Mouse (Mus musculus): ENCODE measurements around the gene Ascc1.

Ascc1 gene

DNA sequence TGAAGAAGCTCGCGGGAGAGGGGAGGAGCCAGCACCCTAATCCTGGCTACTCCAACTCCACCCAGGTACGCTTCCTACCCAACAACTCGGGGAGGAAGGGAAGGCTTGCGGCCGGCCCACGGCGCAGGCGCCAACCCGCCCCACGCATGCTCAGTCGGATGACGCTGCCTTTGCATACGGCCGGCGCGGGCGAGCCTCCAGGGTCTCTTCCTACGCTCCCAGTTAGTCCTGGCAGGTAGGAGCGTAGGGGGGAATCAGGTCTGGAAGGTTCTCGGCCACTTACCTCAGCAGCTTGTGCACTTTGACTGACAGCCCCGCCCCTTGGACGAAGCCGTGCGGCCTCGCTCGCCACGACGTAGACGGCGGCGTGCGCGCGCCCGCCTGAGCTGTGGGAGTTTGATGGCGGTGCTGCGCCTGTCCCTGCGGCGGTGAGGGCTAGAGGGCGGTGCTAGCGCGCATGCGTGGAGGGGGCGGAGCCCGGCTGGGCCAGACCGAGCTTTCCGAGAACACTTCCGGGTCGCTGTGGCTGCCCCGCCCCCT, at the start of gene Ascc1, which contains the start of gene Anapc16:
TSS of gene Ascc1 (plus strand) at position 133 of the 540 bp plus-strand sequence.
TSS of gene Anapc16 (minus strand) at position 463 of the 540 bp plus-strand sequence.
- DNase-seq (ENCODE audit: inconsistent age in 2 of 2, low spot score in 1 of 2): peak; percentile 98 to 99

GRCm38 (mm10) chr10:59953564-59954039, 49.0 kb upstream of the Ascc1 start:
- peak; percentile 57 to 71 for DNase-seq (ENCODE audit: inconsistent age in 2 of 2, low spot score in 1 of 2)

DNA sequence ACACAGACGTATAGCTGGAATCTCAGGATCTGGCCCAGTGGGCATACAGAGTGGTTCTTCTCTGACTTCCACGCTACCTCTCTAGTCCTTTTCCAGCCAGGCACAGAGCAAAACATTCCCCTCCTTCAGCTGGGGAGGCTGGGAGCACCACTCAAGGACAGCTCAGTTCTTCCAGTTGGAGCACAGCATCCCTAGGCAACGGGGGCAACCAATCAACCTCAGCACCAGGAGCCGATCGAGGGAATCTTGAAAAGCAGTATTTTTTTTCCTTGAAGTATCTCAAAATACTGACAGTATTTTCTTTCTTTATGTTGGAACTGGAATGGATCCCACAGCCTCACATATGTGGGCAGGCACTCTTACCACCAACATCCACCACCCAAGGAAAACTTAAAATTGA, 45.9 kb upstream of the Ascc1 start:
- DNase-seq (ENCODE audit: inconsistent age in 2 of 2, low spot score in 1 of 2): no peak

DNA sequence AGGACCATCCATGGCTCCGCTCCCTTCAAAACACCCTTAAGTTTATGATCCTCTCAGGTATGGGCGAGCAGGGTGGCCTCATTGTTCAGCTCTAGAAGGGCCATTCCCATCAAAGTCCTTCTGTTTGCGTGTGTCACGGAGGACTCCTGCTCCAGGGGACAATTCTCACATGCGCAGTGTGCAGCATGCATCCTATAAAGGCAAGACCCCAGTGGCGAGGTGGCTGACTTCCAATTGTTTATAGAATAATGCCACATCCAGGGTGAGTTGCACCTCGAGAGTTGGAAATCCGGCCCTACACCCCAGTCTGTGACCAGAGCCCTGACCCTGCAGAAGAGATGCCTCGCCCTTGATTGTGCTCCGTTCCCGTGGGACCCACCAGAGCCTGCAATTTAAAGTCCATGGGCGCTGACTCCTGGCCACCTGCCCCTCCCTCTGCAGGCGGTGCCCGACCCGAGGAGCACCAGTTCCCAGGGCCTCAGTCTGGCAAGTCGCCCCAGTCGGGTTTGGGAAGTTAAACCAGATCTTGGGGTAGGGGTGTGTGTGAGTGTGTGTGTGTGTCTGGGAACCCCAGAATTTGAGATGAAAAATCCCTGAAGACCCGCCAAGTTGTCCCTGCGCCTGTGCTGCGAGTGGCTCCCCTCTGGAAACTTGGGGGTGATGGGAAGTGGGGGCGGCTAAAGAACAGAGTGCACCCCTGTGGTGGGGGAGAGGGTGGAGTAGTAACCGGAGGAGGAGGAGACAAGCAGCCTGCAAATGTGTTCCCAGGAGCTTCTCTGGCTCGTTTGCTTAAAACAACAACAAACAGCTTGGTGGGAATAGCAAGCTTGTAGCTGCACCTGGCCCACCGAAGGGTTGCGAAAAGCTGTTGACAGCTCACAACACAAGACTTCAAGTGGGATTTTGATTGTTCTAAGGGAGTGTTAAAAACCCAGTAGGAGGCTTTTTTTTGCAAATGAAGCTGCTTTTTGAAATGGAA, 45.1 kb upstream of the Ascc1 start:
- DNase-seq (ENCODE audit: inconsistent age in 2 of 2, low spot score in 1 of 2): peak in 1 of 2 experiments; percentile 52

DNA sequence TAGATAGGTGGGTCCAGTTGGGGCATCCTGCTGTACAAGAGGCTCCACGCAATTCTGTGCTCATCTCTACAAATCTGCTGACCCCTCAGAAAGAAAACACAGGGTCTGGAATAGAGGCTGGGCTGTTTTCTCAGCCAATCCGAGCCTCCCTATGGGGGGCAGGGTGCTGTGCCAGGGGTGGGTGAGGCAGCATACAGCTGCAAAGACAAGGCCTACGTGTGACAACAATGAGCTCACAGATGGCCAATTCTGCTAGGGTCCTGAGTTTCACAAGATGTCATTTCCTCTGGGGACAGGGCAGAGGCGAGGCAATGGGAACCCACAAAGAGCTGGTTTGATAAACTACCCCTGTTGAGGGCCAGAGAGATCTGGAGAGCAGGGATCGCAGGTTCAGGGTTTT, 44.1 kb upstream of the Ascc1 start:
- no peak for DNase-seq (ENCODE audit: inconsistent age in 2 of 2, low spot score in 1 of 2)

- DNase-seq (ENCODE audit: inconsistent age in 2 of 2, low spot score in 1 of 2): no peak
Measured at GRCm38 (mm10) chr10:59959517-59959916, 43.1 kb upstream of the Ascc1 start.

GRCm38 (mm10) chr10:59963609-59964008, 39.0 kb upstream of the Ascc1 start:
- DNase-seq (ENCODE audit: inconsistent age in 2 of 2, low spot score in 1 of 2): no peak

GRCm38 (mm10) chr10:59964504-59965361, 37.9 kb upstream of the Ascc1 start:
- DNase-seq (ENCODE audit: inconsistent age in 2 of 2, low spot score in 1 of 2): peak; percentile 38 to 67

GRCm38 (mm10) chr10:59965362-59965695, 37.3 kb upstream of the Ascc1 start:
- no peak for DNase-seq (ENCODE audit: inconsistent age in 2 of 2, low spot score in 1 of 2)

DNA sequence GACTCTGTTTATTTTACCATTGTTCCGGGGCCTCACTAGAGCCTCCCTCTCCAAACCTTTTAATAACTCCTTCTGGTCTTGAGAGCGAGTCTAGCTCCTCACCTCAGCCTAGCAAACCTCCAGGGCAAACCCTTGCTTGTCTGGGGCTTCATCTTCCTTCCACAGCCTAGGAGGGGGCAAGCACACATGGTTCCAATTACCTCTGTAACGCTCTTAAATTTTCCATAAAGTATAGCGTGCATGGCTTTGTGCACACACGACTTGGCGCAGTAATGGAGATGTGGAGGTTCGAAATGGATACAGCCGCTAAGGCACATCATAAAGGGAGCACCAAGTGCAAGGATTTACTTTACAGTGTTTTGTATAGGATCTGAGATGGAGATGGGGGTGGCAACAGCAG, 36.8 kb upstream of the Ascc1 start:
- no peak for DNase-seq (ENCODE audit: inconsistent age in 2 of 2, low spot score in 1 of 2)

GRCm38 (mm10) chr10:59966743-59967142, 35.9 kb upstream of the Ascc1 start:
- no peak for DNase-seq (ENCODE audit: inconsistent age in 2 of 2, low spot score in 1 of 2)

- DNase-seq (ENCODE audit: inconsistent age in 2 of 2, low spot score in 1 of 2): peak; percentile 74 to 88
Measured at GRCm38 (mm10) chr10:59967309-59967942, 35.2 kb upstream of the Ascc1 start.

- peak; percentile 90 to 96 for DNase-seq (ENCODE audit: inconsistent age in 2 of 2, low spot score in 1 of 2)
Measured at GRCm38 (mm10) chr10:59969821-59970449, 32.7 kb upstream of the Ascc1 start.

- DNase-seq (ENCODE audit: inconsistent age in 2 of 2, low spot score in 1 of 2): peak; percentile 46 to 67
Measured at GRCm38 (mm10) chr10:59970450-59971062, 32.0 kb upstream of the Ascc1 start.

DNA sequence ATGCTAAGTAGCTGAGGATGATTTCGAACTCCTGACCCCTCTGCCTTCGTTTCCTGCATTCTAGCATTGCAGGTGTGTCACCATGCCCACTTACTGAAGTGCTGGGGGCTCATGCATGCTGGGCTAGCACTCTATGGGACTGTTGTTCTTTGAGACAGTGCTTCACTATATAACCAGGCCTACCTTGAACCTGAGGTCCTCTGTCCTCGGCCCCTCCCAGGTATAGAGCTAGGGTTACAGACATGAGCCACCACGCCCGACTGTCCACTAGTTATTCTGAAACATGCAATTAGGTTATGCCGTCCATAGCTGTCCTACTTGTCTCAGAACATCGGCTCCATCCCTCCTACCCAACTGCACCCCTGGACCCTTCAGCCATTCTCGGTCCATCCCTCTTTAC, 30.8 kb upstream of the Ascc1 start:
- peak in 1 of 2 experiments; percentile 32 for DNase-seq (ENCODE audit: inconsistent age in 2 of 2, low spot score in 1 of 2)

GRCm38 (mm10) chr10:59972534-59972933, 30.1 kb upstream of the Ascc1 start:
- DNase-seq (ENCODE audit: inconsistent age in 2 of 2, low spot score in 1 of 2): peak; percentile 59 to 79

GRCm38 (mm10) chr10:59972999-59973398, 29.6 kb upstream of the Ascc1 start:
- no peak for DNase-seq (ENCODE audit: inconsistent age in 2 of 2, low spot score in 1 of 2)

- DNase-seq (ENCODE audit: inconsistent age in 2 of 2, low spot score in 1 of 2): no peak
Measured at GRCm38 (mm10) chr10:59973400-59973799, 29.2 kb upstream of the Ascc1 start.

DNA sequence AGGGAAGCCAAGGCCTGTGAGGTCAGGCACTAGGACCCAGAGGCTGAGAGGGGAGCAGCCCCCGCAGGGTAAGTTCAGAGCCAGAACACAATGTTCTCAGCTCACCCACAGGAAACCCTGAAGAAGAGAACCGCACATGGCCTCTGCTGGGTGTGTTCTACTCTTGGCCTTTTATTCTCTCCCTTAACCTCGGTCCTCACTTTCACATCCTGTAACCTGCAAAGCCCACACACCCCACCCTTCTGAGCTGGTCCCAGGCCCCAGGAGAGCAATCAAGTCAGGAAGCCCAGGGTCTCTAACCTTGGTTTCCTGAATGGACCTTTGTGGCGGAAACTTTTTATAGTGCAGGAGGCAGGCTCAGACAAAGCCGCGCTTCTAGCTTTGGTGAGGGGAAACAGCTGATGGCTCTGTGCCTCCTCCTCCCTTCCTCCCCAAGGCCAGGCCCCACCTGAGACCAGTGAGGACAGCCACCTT, 28.4 kb upstream of the Ascc1 start:
- DNase-seq (ENCODE audit: inconsistent age in 2 of 2, low spot score in 1 of 2): peak; percentile 84 to 87

DNA sequence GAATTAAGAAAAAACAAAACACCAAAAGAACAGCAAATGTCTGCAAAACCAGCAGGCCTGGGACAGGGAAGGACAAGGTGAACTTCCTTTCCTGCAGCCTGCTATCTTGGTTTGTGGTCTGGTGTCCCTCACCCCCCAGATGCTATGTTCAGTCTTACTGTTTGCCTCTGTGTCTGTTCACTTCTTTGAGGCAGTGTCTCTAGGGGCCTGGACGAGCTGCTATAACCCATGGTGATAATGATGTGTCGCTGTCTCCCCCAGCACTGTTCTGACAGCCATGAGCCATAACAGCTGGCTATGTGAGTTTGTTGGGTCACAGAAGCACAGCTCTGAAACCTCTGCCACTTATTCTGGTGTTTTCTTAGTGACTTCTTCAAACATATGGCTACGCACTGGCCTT, 27.8 kb upstream of the Ascc1 start:
- peak in 1 of 2 experiments; percentile 70 for DNase-seq (ENCODE audit: inconsistent age in 2 of 2, low spot score in 1 of 2)
